Comparison of ENCODE assay signal across 17 mouse cellular contexts in genomic region chr4:106426286-106426685, GRCm38 (mm10). TPM values are rescaled to one million over a fixed set of nuclear protein-coding genes. Genes with fewer than 3 reads are reported as not detected.
DNase-seq lines count a peak whose midpoint lies in the region; ATAC-seq and TF ChIP-seq lines count a peak whose summit lies in the region.
"Had no signal": no experiment of that assay in that cellular context is flagged by ENCODE, and none has a peak within 500 bp of the region (broad histone marks: within the 10 kb centered on the region; RNA-seq: fewer than 3 reads in every experiment).

No protein-coding gene starts in this region.

- no peaks in the 10 kb centered on the region for H3K9me3 ChIP-seq in forebrain, postnatal 0 days (ENCODE audit: low read length)
- no peaks in the 10 kb centered on the region for H3K9me3 ChIP-seq in forebrain, embryonic 15.5 days
- H3K9me3 ChIP-seq: forebrain, embryonic 12.5 days; limb, embryonic 13.5 days had no signal

- 71% methylated on average over 5 of the region's 5 CpGs for WGBS in forebrain, postnatal 0 days
- WGBS in forebrain, embryonic 15.5 days, result 70% methylated on average over 5 of the region's 5 CpGs

- TF ChIP-seq CTCF in forebrain, postnatal 0 days (IDR thresholded peaks at IDR 0.05; ENCODE audit: low read depth), result peak; percentile 37
- TF ChIP-seq CTCF in left cerebral cortex, adult 2 months (IDR thresholded peaks at IDR 0.05), result peak; percentile 34
- TF ChIP-seq CTCF in brain, embryonic 14.5 days (IDR thresholded peaks at IDR 0.05; ENCODE audit: borderline replicate concordance, extremely low read depth, insufficient read depth, insufficient read length), result peak; percentile 37; the same call in 1 of the 2 replicates

- H3K36me3 ChIP-seq in forebrain, postnatal 0 days (ENCODE audit: insufficient read depth), result peaks cover 69% of the 10 kb centered on the region
- peaks cover 63% of the 10 kb centered on the region for H3K36me3 ChIP-seq in forebrain, embryonic 15.5 days

- no peak for TF ChIP-seq POLR2A in brain, embryonic 14.5 days (IDR thresholded peaks at IDR 0.05; ENCODE audit: borderline replicate concordance, extremely low read depth, insufficient read depth, insufficient read length, poor library complexity, severe bottlenecking)

- no peak for DNase-seq in forebrain, postnatal 0 days
- DNase-seq in left cerebral cortex, adult 2 months (ENCODE audit: extremely low spot score in 1 of 2, low spot score in 2 of 2), result no peak
- DNase-seq in left cerebral cortex, adult 8-10 months (ENCODE audit: low spot score in 2 of 2), result no peak
- peak; percentile 11 for DNase-seq in 3T3-L1 (ENCODE audit: low read depth, low spot score)
- no peak for DNase-seq in brain, embryonic 14.5 days (ENCODE audit: low read depth)
- no peak for DNase-seq in spleen, postnatal 14 days (ENCODE audit: low spot score in 2 of 2)
- no peak for DNase-seq in heart, adult 9 months (ENCODE audit: low spot score in 2 of 2)
- DNase-seq: adrenal gland, adult 8-10 months; B cell, adult 2 months; heart, postnatal 14 days; kidney, adult 11 months; lung, postnatal 36 days had no signal

- intact Hi-C loops in left cerebral cortex, adult 2 months (cut with DNase I), result no loop called here

- no peak overlapping the region for H3K4me3 ChIP-seq in forebrain, postnatal 0 days (ENCODE audit: low read depth, low read length)
- no peak overlapping the region for H3K4me3 ChIP-seq in forebrain, embryonic 15.5 days
- no peak overlapping the region for H3K4me3 ChIP-seq in left cerebral cortex, adult 2 months
- H3K4me3 ChIP-seq: forebrain, embryonic 12.5 days; limb, embryonic 13.5 days; myocyte had no signal

- no peak overlapping the region for H3K4me2 ChIP-seq in forebrain, postnatal 0 days (ENCODE audit: low read depth)
- no peak overlapping the region for H3K4me2 ChIP-seq in forebrain, embryonic 15.5 days (replicated peaks)
- H3K4me2 ChIP-seq: forebrain, embryonic 12.5 days; limb, embryonic 13.5 days had no signal

- no peak; the same call in 1 of the 2 replicates for ATAC-seq in forebrain, postnatal 0 days
- ATAC-seq in forebrain, embryonic 15.5 days (replicated peaks), result no peak

- no peak overlapping the region for H3K27ac ChIP-seq in forebrain, postnatal 0 days (ENCODE audit: low read depth, low read length)
- H3K27ac ChIP-seq in forebrain, embryonic 15.5 days (replicated peaks), result no peak overlapping the region
- H3K27ac ChIP-seq in left cerebral cortex, adult 2 months, result no peak overlapping the region
- H3K27ac ChIP-seq: forebrain, embryonic 12.5 days; limb, embryonic 13.5 days had no signal

- H3K9ac ChIP-seq in forebrain, postnatal 0 days, result no peak overlapping the region
- H3K9ac ChIP-seq in forebrain, embryonic 15.5 days (replicated peaks), result no peak overlapping the region
- H3K9ac ChIP-seq: forebrain, embryonic 12.5 days; limb, embryonic 13.5 days had no signal

- no peaks in the 10 kb centered on the region for H3K4me1 ChIP-seq in forebrain, postnatal 0 days (ENCODE audit: insufficient read depth)
- H3K4me1 ChIP-seq in forebrain, embryonic 15.5 days, result no peaks in the 10 kb centered on the region
- H3K4me1 ChIP-seq: forebrain, embryonic 12.5 days; limb, embryonic 13.5 days had no signal

- H3K27me3 ChIP-seq in forebrain, postnatal 0 days (ENCODE audit: insufficient read depth, low read length), result no peaks in the 10 kb centered on the region
- H3K27me3 ChIP-seq in forebrain, embryonic 15.5 days, result no peaks in the 10 kb centered on the region
- H3K27me3 ChIP-seq: forebrain, embryonic 12.5 days; limb, embryonic 13.5 days had no signal

RNA-seq across cellular contexts. Expression of gene Pcsk9, which starts 37.8 kb away (rescaled TPM):
- total RNA-seq in forebrain, postnatal 0 days (2014; rRNA removed), result 5.5 and 5.6 TPM in 2 replicates
- polyA plus RNA-seq in forebrain, postnatal 0 days (2015; fragmentation: Nextera tagmentation; extraction: Ambion mirVana), result 3.7 and 4.0 TPM in 2 replicates
- polyA plus RNA-seq in forebrain, embryonic 15.5 days (2015; fragmentation: Nextera tagmentation; extraction: Ambion mirVana), result 0.75 and 0.80 TPM in 2 replicates
- total RNA-seq in left cerebral cortex, adult 2 months (2021), result 1 to 10 TPM; 2.7 to 4.8 TPM
- total RNA-seq in left cerebral cortex, adult 8-10 months (2022), result 1 to 10 TPM; 3.8 to 4.7 (median 4.6) TPM
- polyA plus RNA-seq in brain, embryonic 14.5 days (2012; rRNA removed), result 2.3 and 3.5 TPM in 2 replicates
- total RNA-seq: common myeloid progenitor, adult 5-6 weeks; heart, postnatal 14 days had no signal
